Mouse (Mus musculus): ENCODE data around the gene Tssk3.

DNA sequence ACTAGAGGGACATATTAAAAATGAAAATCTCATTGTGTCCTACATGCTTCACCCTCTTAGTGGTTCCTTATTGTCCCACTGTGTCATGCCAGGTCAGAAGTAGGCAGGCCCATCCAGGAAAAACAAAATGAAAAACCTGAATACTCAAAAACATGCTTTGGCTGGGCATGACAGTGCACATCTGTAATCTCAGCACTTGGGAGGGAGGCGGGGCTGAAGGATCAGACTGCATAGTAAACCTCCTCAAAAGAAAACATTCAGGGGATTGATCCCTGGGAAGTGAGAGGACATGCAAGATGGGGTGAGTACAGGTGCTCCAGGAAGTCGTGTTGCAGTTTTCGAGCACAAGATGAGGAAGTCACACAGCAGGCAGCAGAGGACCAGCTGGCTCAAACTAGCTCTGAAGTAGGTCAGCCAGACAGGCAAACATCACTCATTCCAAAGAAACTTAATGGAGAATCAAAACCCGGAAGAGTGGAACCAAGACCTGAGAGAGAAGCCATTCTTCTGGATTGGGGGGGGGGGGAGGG, 26.5 kb downstream of the Tssk3 start:
- TF ChIP-seq CTCF (IDR thresholded peaks at IDR 0.05; ENCODE audit: low read depth) (no peak), EP300 (IDR thresholded peaks at IDR 0.05; ENCODE audit: low read depth) (no peak)

All from liver, embryonic 14.5 days (tissue).